Mouse (Mus musculus): ENCODE results near the gene Dnajb4.

DNA sequence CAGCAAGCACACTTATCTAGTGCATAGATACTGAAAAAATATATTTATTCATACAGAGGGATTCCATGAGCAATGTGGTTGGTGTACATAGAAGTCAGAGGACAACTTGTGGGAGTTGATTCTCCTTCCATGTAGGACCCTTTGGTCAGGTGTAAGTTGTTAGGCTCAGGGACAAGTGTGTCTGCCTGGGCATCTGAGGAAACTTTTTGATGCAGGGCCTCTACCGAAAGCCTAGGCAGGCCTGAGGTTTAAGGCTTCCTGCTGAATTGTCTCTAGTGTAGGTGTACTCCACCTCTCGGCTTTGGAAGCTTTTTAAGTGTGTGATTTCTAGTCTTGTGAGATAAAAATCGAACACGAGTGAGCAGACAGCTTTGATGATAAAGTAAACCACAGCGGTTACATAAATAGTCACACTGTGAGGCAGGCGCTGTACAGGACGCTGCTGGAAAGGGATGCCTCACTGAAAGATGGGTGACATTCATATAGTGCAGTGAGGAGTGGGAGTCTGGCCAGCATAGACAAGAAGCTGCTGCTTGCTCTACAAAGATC, 1.7 kb upstream of the Dnajb4 start:
- TF ChIP-seq CTCF (IDR thresholded peaks at IDR 0.05; ENCODE audit: low read depth) (no peak), EP300 (optimal IDR thresholded peaks at IDR 0.05) (no peak)
